Mouse (Mus musculus): Measurements from ENCODE around the gene Ly6g6c. TPM values are rescaled to one million over a fixed set of nuclear protein-coding genes. Genes with fewer than 3 reads are reported as not detected.

The Ly6g6c gene
- polyA plus RNA-seq, 1 experiment from 2014 or later, result 0.17 TPM

GRCm38 (mm10) chr17:35094475-35095365 is 29.5 kb downstream of the Ly6g6c start:
- Histone ChIP-seq H3K36me3 (ENCODE audit: control insufficient read depth, insufficient read depth) (peaks cover 34% of the 10 kb centered on the region), H3K4me2 (ENCODE audit: low read depth, low read length) (no peak overlapping the region), H3K4me3 (ENCODE audit: low read length) (no peak overlapping the region), H3K27ac (ENCODE audit: low read length) (no peak overlapping the region), H3K4me1 (ENCODE audit: control insufficient read depth, insufficient read depth, low read length) (peaks cover 9% of the 10 kb centered on the region), H3K27me3 (ENCODE audit: control insufficient read depth, insufficient read depth, low read length) (no peaks in the 10 kb centered on the region), H3K9me3 (replicated peaks; ENCODE audit: control insufficient read depth, low read length) (no peaks in the 10 kb centered on the region), H3K9ac (ENCODE audit: low read length) (no peak overlapping the region)
- ATAC-seq (replicated peaks; ENCODE audit: extremely low read depth, insufficient read depth, low FRiP score), result no peak
- WGBS, result 74% methylated on average over 15 of the region's 15 CpGs

GRCm38 (mm10) chr17:35096597-35096996 is 31.4 kb downstream of the Ly6g6c start:
- H3K4me1 ChIP-seq (ENCODE audit: control insufficient read depth, insufficient read depth, low read length), result no peaks in the 10 kb centered on the region
- WGBS, result 89% methylated on average over 12 of the region's 12 CpGs
- peaks cover 45% of the 10 kb centered on the region for H3K36me3 ChIP-seq (ENCODE audit: control insufficient read depth, insufficient read depth)
- H3K27me3 ChIP-seq (ENCODE audit: control insufficient read depth, insufficient read depth, low read length), result no peaks in the 10 kb centered on the region
- H3K9ac ChIP-seq (ENCODE audit: low read length), result no peak overlapping the region; the same call in 1 of the 2 replicates
- H3K4me3 ChIP-seq (ENCODE audit: low read length), result no peak overlapping the region
- no peak overlapping the region for H3K4me2 ChIP-seq (ENCODE audit: low read depth, low read length)
- no peak overlapping the region for H3K27ac ChIP-seq (ENCODE audit: low read length)
- H3K9me3 ChIP-seq (replicated peaks; ENCODE audit: control insufficient read depth, low read length), result no peaks in the 10 kb centered on the region
- ATAC-seq (replicated peaks; ENCODE audit: extremely low read depth, insufficient read depth, low FRiP score), result no peak

- no peak for ATAC-seq (replicated peaks; ENCODE audit: extremely low read depth, insufficient read depth, low FRiP score)
- no peaks in the 10 kb centered on the region for H3K27me3 ChIP-seq (ENCODE audit: control insufficient read depth, insufficient read depth, low read length)
- WGBS, result 89% methylated on average over 12 of the region's 12 CpGs
- H3K36me3 ChIP-seq (ENCODE audit: control insufficient read depth, insufficient read depth), result peaks cover 47% of the 10 kb centered on the region
- no peak overlapping the region for H3K4me3 ChIP-seq (ENCODE audit: low read length)
- no peaks in the 10 kb centered on the region for H3K9me3 ChIP-seq (replicated peaks; ENCODE audit: control insufficient read depth, low read length)
- H3K4me1 ChIP-seq (ENCODE audit: control insufficient read depth, insufficient read depth, low read length), result no peaks in the 10 kb centered on the region
- H3K9ac ChIP-seq (ENCODE audit: low read length), result no peak overlapping the region
- H3K27ac ChIP-seq (ENCODE audit: low read length), result no peak overlapping the region
- H3K4me2 ChIP-seq (ENCODE audit: low read depth, low read length), result no peak overlapping the region
These were observed 32.0 kb downstream of the Ly6g6c start for GRCm38 (mm10) chr17:35097164-35097655.

DNA sequence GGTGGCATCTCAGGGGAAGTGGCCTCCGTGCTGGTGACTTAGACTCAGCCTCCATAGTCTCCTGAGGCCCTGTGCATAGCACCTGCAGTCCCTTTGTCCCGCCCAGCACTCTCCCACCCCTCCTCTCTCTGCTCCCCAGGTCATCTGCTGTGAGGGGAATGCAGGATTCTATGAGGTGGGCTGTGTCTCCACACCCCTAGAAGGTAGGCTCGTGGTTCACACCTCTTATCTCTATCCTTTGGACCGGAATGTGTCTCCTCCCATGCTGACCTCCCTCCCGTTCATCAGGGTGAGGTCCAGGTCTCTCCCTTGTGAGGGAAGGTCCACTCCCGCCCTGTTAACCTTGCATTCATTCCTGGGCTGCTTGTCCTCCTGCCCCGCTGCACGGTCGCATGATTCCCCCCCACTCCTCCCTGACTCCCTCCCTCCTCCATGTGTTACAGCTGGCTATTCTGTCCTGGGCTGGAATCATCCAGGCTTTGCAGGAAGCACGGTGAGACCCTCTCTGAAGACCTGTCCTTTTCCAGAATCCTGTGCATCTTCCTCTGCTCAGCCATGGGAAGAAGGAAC is 35.1 kb downstream of the Ly6g6c start:
- ATAC-seq (replicated peaks; ENCODE audit: extremely low read depth, insufficient read depth, low FRiP score), result no peak
- H3K9me3 ChIP-seq (replicated peaks; ENCODE audit: control insufficient read depth, low read length), result no peaks in the 10 kb centered on the region
- H3K4me1 ChIP-seq (ENCODE audit: control insufficient read depth, insufficient read depth, low read length), result peaks cover 2% of the 10 kb centered on the region; the same call in 1 of the 2 replicates
- no peak overlapping the region for H3K9ac ChIP-seq (ENCODE audit: low read length)
- H3K27me3 ChIP-seq (ENCODE audit: control insufficient read depth, insufficient read depth, low read length), result no peaks in the 10 kb centered on the region
- no peak overlapping the region for H3K4me3 ChIP-seq (ENCODE audit: low read length)
- H3K36me3 ChIP-seq (ENCODE audit: control insufficient read depth, insufficient read depth), result peaks cover 39% of the 10 kb centered on the region
- no peak overlapping the region for H3K27ac ChIP-seq (ENCODE audit: low read length)
- H3K4me2 ChIP-seq (ENCODE audit: low read depth, low read length), result no peak overlapping the region
- WGBS, result 57% methylated on average over 10 of the region's 10 CpGs

- no peak overlapping the region for H3K4me3 ChIP-seq (ENCODE audit: low read length)
- H3K4me1 ChIP-seq (ENCODE audit: control insufficient read depth, insufficient read depth, low read length), result peaks cover 4% of the 10 kb centered on the region; the same call in 1 of the 2 replicates
- no peak overlapping the region for H3K9ac ChIP-seq (ENCODE audit: low read length)
- H3K27ac ChIP-seq (ENCODE audit: low read length), result no peak overlapping the region
- peaks cover 39% of the 10 kb centered on the region for H3K36me3 ChIP-seq (ENCODE audit: control insufficient read depth, insufficient read depth)
- WGBS, result 83% methylated on average over 11 of the region's 11 CpGs
- H3K27me3 ChIP-seq (ENCODE audit: control insufficient read depth, insufficient read depth, low read length), result no peaks in the 10 kb centered on the region
- H3K4me2 ChIP-seq (ENCODE audit: low read depth, low read length), result no peak overlapping the region
- ATAC-seq (replicated peaks; ENCODE audit: extremely low read depth, insufficient read depth, low FRiP score), result no peak
- no peaks in the 10 kb centered on the region for H3K9me3 ChIP-seq (replicated peaks; ENCODE audit: control insufficient read depth, low read length)
These were observed 36.0 kb downstream of the Ly6g6c start for GRCm38 (mm10) chr17:35101161-35101560.

DNA sequence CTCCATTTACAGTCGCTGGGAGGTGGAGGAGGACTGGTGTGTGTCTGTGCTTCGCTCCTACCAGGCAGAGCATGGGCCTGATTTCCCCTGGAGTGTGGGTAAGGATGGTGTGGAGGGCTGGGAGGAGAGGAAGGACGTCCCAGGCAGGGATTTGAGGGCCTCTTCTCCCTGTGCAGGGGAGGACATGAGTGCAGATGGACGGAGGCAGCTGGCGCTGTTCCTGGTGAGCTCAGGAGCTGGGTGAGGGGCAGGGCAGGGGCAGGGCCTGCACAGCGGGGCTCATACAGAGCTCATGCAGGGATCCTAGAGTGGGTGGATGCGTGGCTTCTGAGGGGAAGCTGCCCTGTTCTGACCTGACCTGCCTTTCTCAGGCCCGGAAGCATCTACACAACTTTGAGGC is 37.1 kb downstream of the Ly6g6c start:
- Histone ChIP-seq H3K4me3 (ENCODE audit: low read length) (no peak overlapping the region), H3K9ac (ENCODE audit: low read length) (no peak overlapping the region), H3K27ac (ENCODE audit: low read length) (no peak overlapping the region), H3K27me3 (ENCODE audit: control insufficient read depth, insufficient read depth, low read length) (no peaks in the 10 kb centered on the region), H3K4me2 (ENCODE audit: low read depth, low read length) (no peak overlapping the region), H3K36me3 (ENCODE audit: control insufficient read depth, insufficient read depth) (peaks cover 32% of the 10 kb centered on the region), H3K9me3 (replicated peaks; ENCODE audit: control insufficient read depth, low read length) (no peaks in the 10 kb centered on the region), H3K4me1 (ENCODE audit: control insufficient read depth, insufficient read depth, low read length) (peaks cover 6% of the 10 kb centered on the region; the same call in 1 of the 2 replicates)
- 54% methylated on average over 8 of the region's 8 CpGs for WGBS
- no peak for ATAC-seq (replicated peaks; ENCODE audit: extremely low read depth, insufficient read depth, low FRiP score)

GRCm38 (mm10) chr17:35103221-35103690 is 38.1 kb downstream of the Ly6g6c start:
- H3K27ac ChIP-seq (ENCODE audit: low read length), result no peak overlapping the region
- no peak overlapping the region for H3K4me2 ChIP-seq (ENCODE audit: low read depth, low read length)
- H3K36me3 ChIP-seq (ENCODE audit: control insufficient read depth, insufficient read depth), result peaks cover 28% of the 10 kb centered on the region
- H3K9me3 ChIP-seq (replicated peaks; ENCODE audit: control insufficient read depth, low read length), result no peaks in the 10 kb centered on the region
- no peaks in the 10 kb centered on the region for H3K27me3 ChIP-seq (ENCODE audit: control insufficient read depth, insufficient read depth, low read length)
- H3K4me1 ChIP-seq (ENCODE audit: control insufficient read depth, insufficient read depth, low read length), result peaks cover 6% of the 10 kb centered on the region; the same call in 1 of the 2 replicates
- no peak for ATAC-seq (replicated peaks; ENCODE audit: extremely low read depth, insufficient read depth, low FRiP score)
- no peak overlapping the region for H3K4me3 ChIP-seq (ENCODE audit: low read length)
- H3K9ac ChIP-seq (ENCODE audit: low read length), result no peak overlapping the region
- 46% methylated on average over 6 of the region's 6 CpGs for WGBS

GRCm38 (mm10) chr17:35104079-35104478 is 38.9 kb downstream of the Ly6g6c start:
- Histone ChIP-seq H3K9ac (ENCODE audit: low read length) (no peak overlapping the region), H3K4me1 (ENCODE audit: control insufficient read depth, insufficient read depth, low read length) (peaks cover 6% of the 10 kb centered on the region; the same call in 1 of the 2 replicates), H3K4me3 (ENCODE audit: low read length) (no peak overlapping the region), H3K9me3 (replicated peaks; ENCODE audit: control insufficient read depth, low read length) (no peaks in the 10 kb centered on the region), H3K36me3 (ENCODE audit: control insufficient read depth, insufficient read depth) (peaks cover 22% of the 10 kb centered on the region), H3K27me3 (ENCODE audit: control insufficient read depth, insufficient read depth, low read length) (no peaks in the 10 kb centered on the region), H3K4me2 (ENCODE audit: low read depth, low read length) (no peak overlapping the region), H3K27ac (ENCODE audit: low read length) (no peak overlapping the region)
- ATAC-seq (replicated peaks; ENCODE audit: extremely low read depth, insufficient read depth, low FRiP score), result no peak
- WGBS, result 83% methylated on average over 7 of the region's 7 CpGs

GRCm38 (mm10) chr17:35104754-35105153 is 39.6 kb downstream of the Ly6g6c start:
- Histone ChIP-seq H3K9ac (ENCODE audit: low read length) (no peak overlapping the region), H3K9me3 (replicated peaks; ENCODE audit: control insufficient read depth, low read length) (no peaks in the 10 kb centered on the region), H3K4me1 (ENCODE audit: control insufficient read depth, insufficient read depth, low read length) (peaks cover 6% of the 10 kb centered on the region; the same call in 1 of the 2 replicates), H3K27ac (ENCODE audit: low read length) (no peak overlapping the region), H3K27me3 (ENCODE audit: control insufficient read depth, insufficient read depth, low read length) (no peaks in the 10 kb centered on the region), H3K36me3 (ENCODE audit: control insufficient read depth, insufficient read depth) (peaks cover 18% of the 10 kb centered on the region), H3K4me3 (ENCODE audit: low read length) (no peak overlapping the region), H3K4me2 (ENCODE audit: low read depth, low read length) (no peak overlapping the region)
- no peak for ATAC-seq (replicated peaks; ENCODE audit: extremely low read depth, insufficient read depth, low FRiP score)
- WGBS, result 54% methylated on average over 6 of the region's 6 CpGs
